Mouse (Mus musculus) kidney, postnatal 4 days (tissue): ENCODE results near the gene Slc22a5.
"Not testable (repeated sequence)": the region's sequence is repeated elsewhere in the genome, so short reads cannot be mapped to it uniquely, and the experiment has no call there.

Source experiments
- DNase-seq, 2 experiments: peaks; one replicate each; pipeline ENCODE4 v3.0.0; 2021; ENCODE audit warnings: mixed read lengths in 2 of 2

Slc22a5 gene

GRCm38 (mm10) chr11:53883287-53883686 is 8.2 kb downstream of the Slc22a5 start:
- no peak for DNase-seq

GRCm38 (mm10) chr11:53878096-53878495 is 13.4 kb downstream of the Slc22a5 start:
- DNase-seq = not testable (repeated sequence)

GRCm38 (mm10) chr11:53876488-53876887 is 15.0 kb downstream of the Slc22a5 start:
- DNase-seq = no peak

GRCm38 (mm10) chr11:53874706-53875105 is 16.8 kb downstream of the Slc22a5 start:
- DNase-seq = no peak

GRCm38 (mm10) chr11:53873909-53874704 is 17.4 kb downstream of the Slc22a5 start:
- DNase-seq = not testable (repeated sequence)

GRCm38 (mm10) chr11:53871786-53872507 is 19.5 kb downstream of the Slc22a5 start:
- DNase-seq = no peak

- no peak for DNase-seq
Observed at GRCm38 (mm10) chr11:53869172-53869571, 22.3 kb downstream of the Slc22a5 start.

GRCm38 (mm10) chr11:53868323-53868722 is 23.1 kb downstream of the Slc22a5 start:
- peak in 1 of 2 experiments; percentile 35 for DNase-seq

GRCm38 (mm10) chr11:53864724-53865310 is 26.6 kb downstream of the Slc22a5 start:
- DNase-seq = not testable (repeated sequence)

GRCm38 (mm10) chr11:53860944-53861343 is 30.5 kb downstream of the Slc22a5 start:
- not testable (repeated sequence) for DNase-seq

- DNase-seq = peak; percentile 55 to 73
Observed at GRCm38 (mm10) chr11:53858761-53859580, 32.5 kb downstream of the Slc22a5 start, which contains the start of gene Gm12216. Gene Gm12216, minus strand, starts transcription at chr11:53859256.

GRCm38 (mm10) chr11:53858058-53858760 is 33.3 kb downstream of the Slc22a5 start:
- no peak for DNase-seq

GRCm38 (mm10) chr11:53853665-53854064 is 37.8 kb downstream of the Slc22a5 start:
- DNase-seq = no peak

GRCm38 (mm10) chr11:53851795-53852194 is 39.7 kb downstream of the Slc22a5 start:
- no peak for DNase-seq

- DNase-seq = peak; percentile 86 to 91
Observed at GRCm38 (mm10) chr11:53849588-53850320, 41.7 kb downstream of the Slc22a5 start.

- DNase-seq = peak in 1 of 2 experiments; percentile 36
Observed at GRCm38 (mm10) chr11:53845680-53846079, 45.8 kb downstream of the Slc22a5 start.

- DNase-seq = no peak
Observed at GRCm38 (mm10) chr11:53843106-53843505, 48.4 kb downstream of the Slc22a5 start.

- DNase-seq = no peak
Observed at GRCm38 (mm10) chr11:53842161-53842581, 49.3 kb downstream of the Slc22a5 start.

- no peak for DNase-seq
Observed at GRCm38 (mm10) chr11:53841514-53841913, 49.9 kb downstream of the Slc22a5 start.

- peak in 1 of 2 experiments; percentile 33 for DNase-seq
Observed at GRCm38 (mm10) chr11:53839663-53840642, 51.5 kb downstream of the Slc22a5 start.
